Mouse (Mus musculus): ENCODE measurements around the gene Dpy19l2.

Dpy19l2 gene

DNA sequence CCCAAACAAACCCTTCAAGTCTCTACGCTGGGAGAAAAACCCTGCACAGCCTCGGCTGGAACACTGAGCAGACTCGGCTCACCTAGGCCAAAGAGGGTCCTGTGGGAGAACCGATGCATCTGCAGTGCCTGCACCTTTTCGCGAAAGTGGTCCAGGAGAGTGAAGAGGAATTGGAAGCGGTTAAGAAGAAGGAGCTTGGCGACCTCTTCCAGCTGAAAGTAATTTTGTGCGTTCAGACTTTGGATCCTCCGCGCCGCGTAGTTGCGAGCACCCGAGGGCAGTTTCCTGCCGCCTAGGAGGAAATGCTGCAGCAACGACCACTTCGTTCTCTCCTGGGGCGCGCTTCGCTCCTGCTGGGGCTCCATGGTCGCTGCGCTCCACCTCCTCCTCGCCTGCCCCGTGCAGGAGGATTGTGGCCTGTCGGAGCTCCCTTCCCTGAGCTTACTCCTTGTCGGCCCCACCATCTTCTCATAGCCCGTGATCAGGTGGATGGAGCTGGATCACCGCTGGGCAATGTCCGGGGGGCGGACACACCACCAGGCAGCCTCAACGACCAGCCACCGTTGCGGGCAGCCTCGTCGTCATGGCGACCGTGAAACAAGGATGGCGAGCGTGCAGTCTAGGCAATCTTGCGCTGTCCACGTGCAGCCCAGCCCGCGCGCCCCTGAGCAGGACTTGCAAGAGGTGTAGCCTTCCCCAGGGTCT lies at the start of gene Dpy19l2:
TSS of gene Dpy19l2 (minus strand) at position 594 of the 705 bp plus-strand sequence.
- no peak for DNase-seq

DNA sequence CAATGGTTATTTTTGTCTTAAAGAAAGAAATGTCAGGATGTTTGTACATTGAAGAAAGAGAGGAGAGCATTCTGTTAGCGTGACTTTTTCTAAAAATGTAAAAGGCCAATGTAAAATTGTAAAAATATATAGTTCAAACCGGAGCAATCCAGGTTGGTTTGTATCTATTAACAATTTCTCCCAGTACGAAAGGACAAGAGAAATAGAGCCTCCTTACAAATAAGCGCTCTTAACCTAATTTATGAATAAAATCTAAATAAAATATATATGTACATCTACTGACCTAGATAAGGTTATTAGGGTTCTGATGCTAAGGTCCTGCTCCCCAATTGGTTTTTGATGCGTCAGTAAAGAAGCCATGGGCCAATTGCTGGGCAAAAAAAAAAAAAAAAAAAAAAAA lies 48.9 kb upstream of the Dpy19l2 start:
- no peak for DNase-seq

DNA sequence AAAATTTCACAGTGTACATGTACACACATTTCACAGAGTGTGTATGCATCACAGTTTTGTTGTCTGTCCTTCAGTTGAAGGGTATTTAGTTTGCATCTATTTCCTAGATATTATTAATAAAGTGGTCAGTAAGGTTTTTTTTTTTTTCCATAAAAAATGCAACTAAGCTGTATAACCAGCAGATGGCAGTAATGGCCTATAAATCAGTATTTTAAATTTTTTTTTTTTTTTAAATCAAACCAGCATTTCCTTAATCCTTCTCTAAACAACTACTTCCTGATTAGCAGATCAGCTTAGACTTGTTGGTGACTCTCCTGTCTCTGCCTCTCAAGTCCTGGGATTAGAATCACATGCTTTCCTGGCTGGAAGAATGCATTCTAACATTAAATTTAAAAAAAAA lies 5.2 kb upstream of the Dpy19l2 start:
- DNase-seq, result no peak

DNA sequence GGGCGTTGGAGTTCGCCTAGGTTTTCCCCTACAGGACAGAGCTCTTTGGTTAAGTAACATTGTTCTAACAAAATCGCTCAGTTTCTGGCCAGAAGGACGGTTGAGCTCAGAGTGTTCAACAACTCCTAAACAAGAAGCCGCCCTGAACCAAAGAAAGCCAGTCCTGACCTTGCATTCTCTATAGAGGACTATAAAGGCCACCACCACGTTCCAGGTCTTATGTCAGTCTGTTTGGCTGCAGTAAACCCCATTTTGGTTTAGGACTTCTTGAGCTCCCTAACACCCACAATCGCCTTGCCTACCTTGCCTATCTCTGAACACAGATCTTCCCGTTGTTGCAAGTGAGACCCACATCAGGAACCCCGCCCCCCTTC lies 299 bp upstream of the Dpy19l2 start:
- no peak for DNase-seq

DNA sequence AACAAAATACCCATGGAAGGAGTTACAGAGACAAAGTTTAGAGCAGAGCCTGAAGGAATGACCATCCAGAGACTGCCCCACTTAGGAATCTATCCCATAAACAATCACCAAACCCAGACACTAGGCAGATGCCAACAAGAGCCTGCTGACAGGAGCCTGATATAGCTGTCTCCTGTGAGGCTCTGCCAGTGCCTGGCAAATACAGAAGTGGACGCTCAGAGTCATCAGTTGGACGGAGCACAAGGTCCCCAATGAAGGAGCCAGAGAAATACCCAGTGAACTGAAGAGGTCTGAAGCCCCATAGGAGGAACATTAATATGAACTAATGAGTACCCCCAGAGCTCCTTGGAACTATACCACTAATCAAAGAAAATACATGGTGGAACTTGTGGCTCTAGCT lies 58.8 kb downstream of the Dpy19l2 start:
- peak; percentile 91 for DNase-seq

DNA sequence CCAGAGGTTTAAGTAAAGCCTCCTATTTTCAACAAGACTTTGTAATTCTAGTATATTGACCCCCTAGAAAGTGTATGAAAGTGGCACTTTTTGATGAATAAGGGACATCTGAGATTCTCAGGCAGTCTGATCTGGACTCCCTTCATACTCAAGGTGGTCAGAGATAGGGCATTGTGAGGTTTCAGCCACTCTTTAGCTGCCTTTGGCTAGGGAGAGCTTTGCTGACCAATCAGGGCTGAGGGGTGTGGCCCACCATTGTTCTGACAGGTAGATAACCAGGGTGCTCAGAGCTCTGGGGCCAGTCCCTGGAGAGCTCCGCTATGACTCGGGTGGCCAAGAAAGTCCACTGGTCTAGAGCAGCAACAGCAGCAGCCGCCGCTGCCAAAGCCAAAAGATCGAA lies 71.2 kb downstream of the Dpy19l2 start, which contains the start of gene Cypt4:
TSS of gene Cypt4 (plus strand) at position 301 of the 400 bp plus-strand sequence.
- no peak for DNase-seq

DNA sequence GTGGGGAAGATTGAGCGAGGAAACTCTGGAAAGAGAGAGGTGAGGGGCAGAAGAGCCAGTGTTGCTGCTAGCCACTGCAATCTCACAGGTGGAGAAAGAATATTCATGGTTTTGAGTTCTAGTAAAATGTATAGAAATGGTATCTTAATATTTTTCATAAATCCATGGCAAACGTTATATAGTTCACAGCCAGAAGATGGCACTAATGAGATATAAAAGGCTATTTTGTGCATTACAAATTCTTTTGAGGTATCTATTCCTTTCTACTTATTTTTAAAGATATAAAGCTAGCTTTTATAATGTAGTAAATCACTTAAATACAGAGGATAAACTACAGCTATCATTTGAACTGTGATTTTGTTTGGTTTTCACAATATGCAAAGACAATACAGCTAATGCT lies 157.9 kb downstream of the Dpy19l2 start:
- DNase-seq, result no peak

DNA sequence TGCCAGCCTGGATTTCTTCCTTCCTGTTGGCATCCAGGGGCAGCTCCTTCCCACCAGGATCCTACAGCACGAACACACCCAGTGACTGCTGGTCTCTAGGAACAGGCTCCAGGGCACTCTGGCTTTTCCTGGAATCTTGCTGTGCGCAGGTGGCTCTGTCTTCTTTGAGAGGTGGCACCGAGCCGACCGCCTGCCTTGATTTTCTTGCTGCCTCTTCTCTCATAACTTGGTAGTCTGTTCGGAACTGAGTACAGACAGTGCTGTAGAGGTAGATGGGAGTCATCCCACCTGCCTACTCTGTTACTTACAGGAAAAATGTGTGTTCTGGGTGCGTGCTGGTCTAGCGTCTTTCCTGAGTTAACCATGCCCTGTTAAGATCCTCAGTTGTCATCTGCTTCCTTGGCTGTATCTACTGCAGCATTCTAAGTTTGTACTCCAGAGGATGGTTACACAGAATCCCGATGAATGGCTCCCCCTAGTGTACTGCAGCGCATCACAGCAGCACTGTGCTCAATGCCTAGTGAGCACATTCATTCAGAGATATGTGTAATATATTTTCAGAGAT lies 179.4 kb downstream of the Dpy19l2 start:
- DNase-seq, result peak; percentile 90

DNA sequence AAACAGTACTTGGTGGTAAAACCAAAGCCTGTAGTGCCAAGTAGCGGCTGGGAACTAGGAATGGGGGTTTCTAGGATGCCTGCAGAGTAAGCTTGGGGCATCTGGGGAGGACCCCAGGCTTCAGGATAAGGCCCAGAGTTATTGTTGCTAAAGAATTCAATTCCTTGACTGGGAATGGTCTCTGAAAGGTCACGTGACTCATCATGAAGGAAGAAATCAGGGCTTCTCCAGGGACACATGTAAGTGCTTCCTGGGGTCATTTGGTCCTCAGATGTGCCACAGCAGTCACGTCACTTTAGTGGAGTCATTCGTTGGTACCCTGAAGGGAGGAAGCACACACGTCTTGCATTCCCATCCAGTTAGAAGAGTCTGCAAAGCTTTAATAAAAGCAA lies 182.0 kb downstream of the Dpy19l2 start:
- DNase-seq, result no peak

DNA sequence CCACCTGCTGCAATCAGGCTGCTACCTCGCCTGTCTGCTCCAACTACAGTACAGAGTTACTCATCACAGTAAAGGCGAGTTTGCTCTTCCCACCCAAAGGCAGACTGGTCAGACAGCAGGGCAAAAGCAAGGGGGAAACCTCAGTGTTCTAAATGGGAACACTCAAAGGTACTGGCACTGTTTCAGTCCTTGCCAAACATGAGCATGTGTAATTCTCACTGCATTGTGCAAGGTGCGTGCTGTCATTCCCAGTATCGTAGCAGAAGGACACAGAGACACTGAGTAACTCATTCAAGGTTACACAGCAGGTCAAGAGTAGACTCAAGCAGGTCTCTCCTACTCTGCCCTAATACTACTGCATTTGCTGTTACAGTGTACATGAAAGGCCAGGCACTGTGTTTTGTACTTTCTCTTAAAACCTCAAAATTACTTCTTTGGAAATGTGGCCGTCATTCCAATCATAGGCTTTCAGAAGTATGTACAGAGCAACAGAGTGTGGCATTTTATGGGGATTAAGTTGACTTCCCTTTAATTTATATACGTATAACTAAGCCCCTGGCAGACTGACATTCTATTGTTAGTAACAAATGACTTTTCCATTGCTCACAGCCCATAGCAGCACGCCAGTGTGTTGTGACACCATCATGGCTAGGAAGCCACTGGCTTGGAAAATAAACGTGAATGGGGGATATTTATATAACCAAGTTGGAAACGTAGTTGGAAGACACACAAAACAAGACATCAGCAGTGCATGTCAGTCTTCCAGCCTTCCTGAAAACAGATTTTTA lies 182.6 kb downstream of the Dpy19l2 start:
- peak; percentile 80 for DNase-seq

DNA sequence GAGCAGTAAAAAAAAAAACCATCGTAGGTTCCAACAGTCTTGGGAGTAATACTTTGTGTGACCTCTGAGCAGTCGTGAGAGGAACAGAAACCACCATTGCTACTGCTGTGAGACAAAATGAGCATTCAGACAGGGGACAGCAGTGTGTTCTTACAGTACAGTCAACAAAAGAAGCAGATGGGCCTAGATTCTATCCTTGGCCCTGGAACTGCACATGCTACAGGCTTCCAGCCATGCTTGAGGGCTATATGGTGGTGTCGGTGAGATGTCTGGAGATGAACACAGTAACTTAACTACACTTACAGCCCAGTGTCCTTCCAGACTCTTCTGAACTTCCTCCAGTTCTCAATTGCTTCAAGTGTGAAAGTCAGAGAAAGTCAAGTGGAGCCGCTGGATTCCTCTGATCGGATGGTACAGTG lies 184.0 kb downstream of the Dpy19l2 start:
- DNase-seq, result peak; percentile 73

DNA sequence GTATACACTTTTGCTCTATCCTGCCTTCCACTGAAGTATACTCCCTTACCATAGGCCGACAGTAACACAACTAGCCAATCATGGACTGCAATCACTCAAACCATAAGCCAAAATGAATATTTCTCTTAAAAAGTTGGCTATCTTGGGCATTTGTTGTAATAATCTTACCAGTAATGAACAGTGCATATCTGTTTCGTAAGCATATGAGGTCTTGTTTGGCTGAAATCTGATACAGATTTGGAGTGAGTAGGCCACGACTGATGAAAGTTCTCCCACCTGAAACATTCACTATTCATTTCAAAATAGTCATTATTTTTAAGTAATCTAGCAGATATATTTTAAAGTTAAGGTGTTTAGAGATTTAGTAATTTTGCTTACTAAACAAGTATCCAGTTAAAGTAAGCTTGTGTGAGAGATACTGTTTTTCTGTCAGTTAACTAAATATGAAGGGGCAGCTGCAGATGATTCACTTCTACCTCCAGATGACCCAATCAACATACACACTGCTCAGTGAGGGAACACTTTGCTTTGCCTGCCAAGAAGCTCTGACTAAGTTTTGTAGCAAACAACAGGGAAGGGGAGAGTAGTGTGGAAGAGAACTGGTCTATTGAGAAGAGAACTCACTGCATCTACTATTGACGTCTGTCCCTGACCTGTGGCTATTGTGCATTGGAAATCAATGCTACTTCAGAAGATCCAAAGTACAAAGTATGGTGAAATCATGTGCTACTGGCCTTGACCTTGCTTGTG lies 184.5 kb downstream of the Dpy19l2 start:
- peak; percentile 25 for DNase-seq

DNA sequence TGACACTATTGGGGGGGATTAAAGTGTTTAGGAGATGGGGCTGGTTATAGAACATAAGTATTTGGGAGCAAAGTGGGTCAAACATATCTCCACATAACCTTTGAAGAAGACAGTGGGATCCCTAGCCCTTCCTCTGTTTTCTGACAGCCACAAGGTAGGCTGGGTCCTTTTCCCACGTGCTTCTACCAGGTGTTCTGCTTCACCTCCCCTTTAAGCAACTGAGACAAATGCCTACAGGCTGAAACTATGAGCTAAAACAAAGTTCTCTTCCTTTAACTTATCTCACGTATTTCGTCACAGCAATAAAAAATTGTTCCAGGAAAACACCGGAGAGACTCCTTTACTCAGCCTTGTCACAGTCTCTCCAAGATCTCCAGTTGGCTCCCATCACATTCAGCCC lies 187.2 kb downstream of the Dpy19l2 start:
- DNase-seq, result no peak

Data from heart, adult 11 months (tissue).